Mouse (Mus musculus): ENCODE data around the gene Mapk8ip2. TPM values are rescaled to one million over a fixed set of nuclear protein-coding genes. Genes with fewer than 3 reads are reported as not detected.
A peak's percentile ranks its signal among the peaks of the same experiment; 100 is the strongest.

The Mapk8ip2 gene
- polyA plus RNA-seq (2016; fragmentation: Nextera tagmentation; extraction: Ambion mirVana) = 1.6 and 2.5 TPM in 2 replicates

GRCm38 (mm10) chr15:89453865-89454478, at the start of gene Mapk8ip2:
TSS of gene Mapk8ip2 (plus strand) at chr15:89453913.
- H3K27me3 ChIP-seq (ENCODE audit: low read depth, poor library complexity, severe bottlenecking) = peaks cover 43% of the 10 kb centered on the region
- peak within 1 kb of the TSS; percentile 68 for H3K4me3 ChIP-seq
- H3K4me1 ChIP-seq = peaks cover 17% of the 10 kb centered on the region
- no peak within 1 kb of the TSS for H3K27ac ChIP-seq
- peak; percentile 52 for DNase-seq (ENCODE audit: low spot score)
- H3K9me3 ChIP-seq (replicated peaks) = no peaks in the 10 kb centered on the region
- no peaks in the 10 kb centered on the region for H3K36me3 ChIP-seq
- under 1% methylated on average over 53 of the region's 53 CpGs for WGBS

GRCm38 (mm10) chr15:89404831-89405623, 48.7 kb upstream of the Mapk8ip2 start:
- 0 out of 2 replicates have a peak, but pooled peaks cover 1% of the 10 kb centered on the region for H3K9me3 ChIP-seq (replicated peaks)
- no peaks in the 10 kb centered on the region for H3K36me3 ChIP-seq
- no peak overlapping the region for H3K27ac ChIP-seq
- H3K4me3 ChIP-seq = no peak overlapping the region
- DNase-seq (ENCODE audit: low spot score) = no peak
- 87% methylated on average over 10 of the region's 10 CpGs for WGBS
- no peaks in the 10 kb centered on the region for H3K4me1 ChIP-seq
- H3K27me3 ChIP-seq (ENCODE audit: low read depth, poor library complexity, severe bottlenecking) = no peaks in the 10 kb centered on the region

GRCm38 (mm10) chr15:89406691-89407090, 47.0 kb upstream of the Mapk8ip2 start:
- Histone ChIP-seq H3K4me3 (no peak overlapping the region), H3K9me3 (replicated peaks) (0 out of 2 replicates have a peak, but pooled peaks cover 1% of the 10 kb centered on the region), H3K27me3 (ENCODE audit: low read depth, poor library complexity, severe bottlenecking) (no peaks in the 10 kb centered on the region), H3K27ac (no peak overlapping the region), H3K36me3 (no peaks in the 10 kb centered on the region), H3K4me1 (no peaks in the 10 kb centered on the region)
- no peak for DNase-seq (ENCODE audit: low spot score)

GRCm38 (mm10) chr15:89410118-89410517, 43.6 kb upstream of the Mapk8ip2 start, which contains the start of gene Syce3:
TSS of gene Syce3 (minus strand) at chr15:89410503.
- 0 out of 2 replicates have a peak, but pooled peaks cover 1% of the 10 kb centered on the region for H3K9me3 ChIP-seq (replicated peaks)
- no peaks in the 10 kb centered on the region for H3K4me1 ChIP-seq
- no peaks in the 10 kb centered on the region for H3K36me3 ChIP-seq
- H3K27ac ChIP-seq = no peak within 1 kb of the TSS
- no peak for DNase-seq (ENCODE audit: low spot score)
- no peaks in the 10 kb centered on the region for H3K27me3 ChIP-seq (ENCODE audit: low read depth, poor library complexity, severe bottlenecking)
- WGBS = 81% methylated on average over 24 of the region's 24 CpGs
- H3K4me3 ChIP-seq = no peak within 1 kb of the TSS

GRCm38 (mm10) chr15:89415282-89415681, 38.4 kb upstream of the Mapk8ip2 start:
- Histone ChIP-seq H3K4me3 (no peak overlapping the region), H3K27me3 (ENCODE audit: low read depth, poor library complexity, severe bottlenecking) (no peaks in the 10 kb centered on the region), H3K9me3 (replicated peaks) (no peaks in the 10 kb centered on the region), H3K4me1 (no peaks in the 10 kb centered on the region), H3K36me3 (peaks cover 14% of the 10 kb centered on the region), H3K27ac (no peak overlapping the region)
- no peak for DNase-seq (ENCODE audit: low spot score)
- 88% methylated on average over 8 of the region's 8 CpGs for WGBS

GRCm38 (mm10) chr15:89421938-89422337, 31.8 kb upstream of the Mapk8ip2 start:
- peaks cover 31% of the 10 kb centered on the region for H3K36me3 ChIP-seq
- 93% methylated on average over 9 of the region's 9 CpGs for WGBS

GRCm38 (mm10) chr15:89424621-89425020, 29.1 kb upstream of the Mapk8ip2 start:
- H3K27ac ChIP-seq = no peak overlapping the region
- H3K4me1 ChIP-seq = peaks cover 32% of the 10 kb centered on the region
- no peak overlapping the region; the same call in 1 of the 2 replicates for H3K4me3 ChIP-seq

More at GRCm38 (mm10) chr15:89421938-89422337, 31.8 kb upstream of the Mapk8ip2 start:
- no peaks in the 10 kb centered on the region for H3K27me3 ChIP-seq (ENCODE audit: low read depth, poor library complexity, severe bottlenecking)
- no peak overlapping the region for H3K4me3 ChIP-seq
- H3K9me3 ChIP-seq (replicated peaks) = no peaks in the 10 kb centered on the region
- peaks cover 21% of the 10 kb centered on the region for H3K4me1 ChIP-seq
- no peak for DNase-seq (ENCODE audit: low spot score)
- no peak overlapping the region for H3K27ac ChIP-seq

GRCm38 (mm10) chr15:89425711-89426121, 28.0 kb upstream of the Mapk8ip2 start, which contains the start of gene Cpt1b:
TSS of gene Cpt1b (minus strand) at chr15:89425863.
- Histone ChIP-seq H3K4me3 (peak within 1 kb of the TSS; percentile 33), H3K4me1 (peaks cover 32% of the 10 kb centered on the region), H3K27ac (no peak within 1 kb of the TSS), H3K36me3 (peaks cover 25% of the 10 kb centered on the region), H3K9me3 (replicated peaks) (no peaks in the 10 kb centered on the region), H3K27me3 (ENCODE audit: low read depth, poor library complexity, severe bottlenecking) (no peaks in the 10 kb centered on the region)
- no peak for DNase-seq (ENCODE audit: low spot score)
- 18% methylated on average over 6 of the region's 6 CpGs for whole genome bisulfite sequencing

More at GRCm38 (mm10) chr15:89424621-89425020, 29.1 kb upstream of the Mapk8ip2 start:
- Histone ChIP-seq H3K36me3 (peaks cover 35% of the 10 kb centered on the region), H3K9me3 (replicated peaks) (no peaks in the 10 kb centered on the region), H3K27me3 (ENCODE audit: low read depth, poor library complexity, severe bottlenecking) (no peaks in the 10 kb centered on the region)
- no peak for DNase-seq (ENCODE audit: low spot score)
- 85% methylated on average over 8 of the region's 8 CpGs for WGBS

- 95% methylated on average over 10 of the region's 10 CpGs for WGBS
- Histone ChIP-seq H3K27ac (no peak overlapping the region), H3K36me3 (peaks cover 25% of the 10 kb centered on the region), H3K9me3 (replicated peaks) (no peaks in the 10 kb centered on the region), H3K4me3 (no peak overlapping the region), H3K4me1 (peaks cover 32% of the 10 kb centered on the region), H3K27me3 (ENCODE audit: low read depth, poor library complexity, severe bottlenecking) (no peaks in the 10 kb centered on the region)
- no peak for DNase-seq (ENCODE audit: low spot score)
Observed at GRCm38 (mm10) chr15:89426716-89427115, 27.0 kb upstream of the Mapk8ip2 start.

GRCm38 (mm10) chr15:89428136-89428790, 25.4 kb upstream of the Mapk8ip2 start:
- peak overlapping the region; percentile 88 for H3K4me3 ChIP-seq
- no peaks in the 10 kb centered on the region for H3K9me3 ChIP-seq (replicated peaks)
- no peaks in the 10 kb centered on the region for H3K27me3 ChIP-seq (ENCODE audit: low read depth, poor library complexity, severe bottlenecking)
- no peak overlapping the region for H3K27ac ChIP-seq
- WGBS = 82% methylated on average over 19 of the region's 19 CpGs
- H3K4me1 ChIP-seq = peaks cover 32% of the 10 kb centered on the region
- peaks cover 25% of the 10 kb centered on the region for H3K36me3 ChIP-seq
- no peak for DNase-seq (ENCODE audit: low spot score)

- Histone ChIP-seq H3K27ac (peak overlapping the region; percentile 94), H3K36me3 (peaks cover 25% of the 10 kb centered on the region), H3K4me1 (peaks cover 32% of the 10 kb centered on the region), H3K27me3 (ENCODE audit: low read depth, poor library complexity, severe bottlenecking) (no peaks in the 10 kb centered on the region), H3K9me3 (replicated peaks) (no peaks in the 10 kb centered on the region), H3K4me3 (peak overlapping the region; percentile 88)
- 6% methylated on average over 22 of the region's 22 CpGs for WGBS
- DNase-seq (ENCODE audit: low spot score) = no peak
Observed at GRCm38 (mm10) chr15:89428821-89429351, 24.8 kb upstream of the Mapk8ip2 start.

- no peaks in the 10 kb centered on the region for H3K9me3 ChIP-seq (replicated peaks)
- peak within 1 kb of the TSS; percentile 94 for H3K27ac ChIP-seq
- peak within 1 kb of the TSS; percentile 88 for H3K4me3 ChIP-seq
- peak; percentile 92 for DNase-seq (ENCODE audit: low spot score)
- WGBS = 1% methylated on average over 70 of the region's 70 CpGs
- peaks cover 32% of the 10 kb centered on the region for H3K4me1 ChIP-seq
- H3K36me3 ChIP-seq = peaks cover 25% of the 10 kb centered on the region
- H3K27me3 ChIP-seq (ENCODE audit: low read depth, poor library complexity, severe bottlenecking) = no peaks in the 10 kb centered on the region
Observed at GRCm38 (mm10) chr15:89429352-89430221, 24.1 kb upstream of the Mapk8ip2 start, which contains the start of the genes C730034F03Rik, Gm44502 and Chkb. TSS of gene C730034F03Rik (plus strand) at chr15:89429589. TSS of gene Gm44502 (minus strand) at chr15:89429696. TSS of gene Chkb (minus strand) at chr15:89429908.
